Mouse (Mus musculus): ENCODE results near the gene Rnf8. TPM values are rescaled to one million over a fixed set of nuclear protein-coding genes. Genes with fewer than 3 reads are reported as not detected.
A peak's percentile ranks its signal among the peaks of the same experiment; 100 is the strongest.

The Rnf8 gene
- total RNA-seq, 2 experiments from 2014 or later, result 24.2 to 31.8 TPM

- no peak for ATAC-seq (ENCODE audit: poor library complexity, severe bottlenecking)
Observed at GRCm38 (mm10) chr17:29623488-29623887, 8.9 kb downstream of the Rnf8 start.

- no peak for ATAC-seq (ENCODE audit: poor library complexity, severe bottlenecking)
Observed at GRCm38 (mm10) chr17:29627285-29627684, 12.7 kb downstream of the Rnf8 start.

GRCm38 (mm10) chr17:29628946-29629345 is 14.4 kb downstream of the Rnf8 start:
- no peak for ATAC-seq (ENCODE audit: poor library complexity, severe bottlenecking)

- no peak for ATAC-seq (ENCODE audit: poor library complexity, severe bottlenecking)
Observed at GRCm38 (mm10) chr17:29629620-29630019, 15.0 kb downstream of the Rnf8 start.

- ATAC-seq (ENCODE audit: poor library complexity, severe bottlenecking), result no peak
Observed at GRCm38 (mm10) chr17:29632312-29632711, 17.7 kb downstream of the Rnf8 start.

- ATAC-seq (ENCODE audit: poor library complexity, severe bottlenecking), result no peak
Observed at GRCm38 (mm10) chr17:29635492-29635891, 20.9 kb downstream of the Rnf8 start.

- peak; percentile 75 for ATAC-seq (ENCODE audit: poor library complexity, severe bottlenecking)
Observed at GRCm38 (mm10) chr17:29636118-29636517, 21.5 kb downstream of the Rnf8 start.

GRCm38 (mm10) chr17:29637377-29637776 is 22.8 kb downstream of the Rnf8 start:
- no peak for ATAC-seq (ENCODE audit: poor library complexity, severe bottlenecking)

DNA sequence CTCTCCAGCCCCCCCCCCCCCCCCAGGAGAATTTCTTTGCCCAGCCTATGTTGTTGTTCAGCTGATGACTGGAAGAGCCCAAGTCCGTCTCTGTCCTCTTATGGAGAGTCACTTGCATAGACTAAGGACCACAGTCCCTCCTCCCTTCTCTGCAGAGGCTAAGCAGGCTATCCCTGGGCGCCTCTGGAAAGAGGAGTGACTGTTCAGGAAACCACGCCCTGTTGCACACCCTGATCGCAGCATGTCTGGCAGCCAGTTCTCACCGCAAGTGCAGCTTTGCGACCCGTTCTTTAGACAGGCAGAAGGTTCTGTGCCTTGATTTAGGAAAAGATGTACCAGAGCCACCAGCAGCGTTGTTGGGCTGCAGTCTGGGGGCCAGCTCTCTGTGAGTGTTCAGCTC is 23.3 kb downstream of the Rnf8 start:
- ATAC-seq (ENCODE audit: poor library complexity, severe bottlenecking), result peak; percentile 70

- no peak for ATAC-seq (ENCODE audit: poor library complexity, severe bottlenecking)
Observed at GRCm38 (mm10) chr17:29640971-29641370, 26.4 kb downstream of the Rnf8 start.

- ATAC-seq (ENCODE audit: poor library complexity, severe bottlenecking), result no peak
Observed at GRCm38 (mm10) chr17:29642219-29642618, 27.6 kb downstream of the Rnf8 start.

DNA sequence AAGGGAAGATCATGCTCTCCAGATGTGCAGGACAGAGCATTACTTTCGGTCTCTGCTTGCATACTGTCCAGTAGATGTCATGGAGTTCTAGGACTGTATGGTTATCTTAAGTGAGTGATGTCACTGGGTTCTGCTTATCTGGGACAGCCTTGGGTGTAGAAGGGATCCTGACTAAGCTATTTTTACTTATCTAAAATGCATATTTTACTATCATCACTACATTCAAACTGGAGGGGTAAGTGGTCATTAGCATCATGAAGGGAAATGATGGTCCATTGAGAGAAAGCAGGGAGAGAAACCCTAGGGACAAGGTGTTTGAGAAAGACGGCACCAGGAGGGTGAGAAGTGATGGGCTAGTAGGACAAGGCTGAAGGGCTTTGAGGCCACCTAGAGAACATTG is 43.7 kb downstream of the Rnf8 start:
- ATAC-seq (ENCODE audit: poor library complexity, severe bottlenecking), result no peak

GRCm38 (mm10) chr17:29660076-29660761 is 45.6 kb downstream of the Rnf8 start, which contains the start of gene Cmtr1:
Gene Cmtr1 (plus strand): TSS chr17:29660595.
- peak; percentile 98 for ATAC-seq (ENCODE audit: poor library complexity, severe bottlenecking)

DNA sequence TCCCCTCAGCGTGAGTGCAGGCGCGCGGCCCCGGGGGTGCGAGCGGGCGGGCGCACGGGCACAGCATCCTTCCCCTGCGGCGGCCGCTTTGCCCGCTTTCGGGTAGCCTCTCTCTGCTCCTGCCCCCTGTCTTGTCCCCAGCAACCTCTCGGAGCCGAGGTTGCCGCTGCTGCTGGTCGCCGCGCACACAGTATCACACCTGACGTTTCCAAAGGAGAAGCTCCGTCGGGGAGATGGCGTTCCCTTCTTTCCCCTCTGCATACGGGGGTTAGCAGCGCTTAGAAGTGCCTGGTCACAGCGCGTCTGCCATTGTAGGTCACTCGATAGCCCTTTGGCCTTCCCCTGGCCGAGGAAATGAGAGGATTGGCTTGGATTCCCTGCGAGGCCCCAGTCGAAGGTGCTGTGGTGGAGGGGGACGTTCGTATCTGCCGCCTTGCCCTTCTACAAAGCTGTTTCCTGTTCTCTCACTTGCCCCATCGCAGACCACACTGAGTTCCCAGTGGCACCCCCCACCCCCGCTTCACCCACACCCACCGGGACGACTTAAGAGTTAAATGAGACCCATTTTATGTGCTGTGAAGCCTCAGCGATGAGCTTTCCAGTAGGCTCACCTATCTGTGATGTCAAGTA is 46.3 kb downstream of the Rnf8 start:
- peak; percentile 43 for ATAC-seq (ENCODE audit: poor library complexity, severe bottlenecking)

DNA sequence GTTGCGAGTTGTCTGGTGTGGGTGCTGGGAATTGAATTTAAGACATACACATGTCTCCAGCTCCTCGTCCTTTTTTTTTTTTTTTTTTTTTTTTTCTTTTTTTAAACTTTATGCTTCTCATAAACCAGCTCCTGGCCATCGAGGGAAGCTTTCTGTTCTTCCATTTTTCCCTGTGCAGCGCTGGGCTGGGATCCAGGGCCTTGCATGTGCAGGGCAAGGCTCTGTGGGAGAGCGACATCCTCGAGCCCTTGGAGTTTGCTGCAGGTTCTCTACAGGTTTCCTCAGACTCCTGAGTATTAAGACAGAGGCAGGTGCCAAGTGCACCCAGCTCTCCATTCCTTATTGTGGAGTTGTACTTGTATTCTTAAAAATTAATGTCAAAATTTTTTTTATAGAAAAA is 47.6 kb downstream of the Rnf8 start:
- no peak for ATAC-seq (ENCODE audit: poor library complexity, severe bottlenecking)

DNA sequence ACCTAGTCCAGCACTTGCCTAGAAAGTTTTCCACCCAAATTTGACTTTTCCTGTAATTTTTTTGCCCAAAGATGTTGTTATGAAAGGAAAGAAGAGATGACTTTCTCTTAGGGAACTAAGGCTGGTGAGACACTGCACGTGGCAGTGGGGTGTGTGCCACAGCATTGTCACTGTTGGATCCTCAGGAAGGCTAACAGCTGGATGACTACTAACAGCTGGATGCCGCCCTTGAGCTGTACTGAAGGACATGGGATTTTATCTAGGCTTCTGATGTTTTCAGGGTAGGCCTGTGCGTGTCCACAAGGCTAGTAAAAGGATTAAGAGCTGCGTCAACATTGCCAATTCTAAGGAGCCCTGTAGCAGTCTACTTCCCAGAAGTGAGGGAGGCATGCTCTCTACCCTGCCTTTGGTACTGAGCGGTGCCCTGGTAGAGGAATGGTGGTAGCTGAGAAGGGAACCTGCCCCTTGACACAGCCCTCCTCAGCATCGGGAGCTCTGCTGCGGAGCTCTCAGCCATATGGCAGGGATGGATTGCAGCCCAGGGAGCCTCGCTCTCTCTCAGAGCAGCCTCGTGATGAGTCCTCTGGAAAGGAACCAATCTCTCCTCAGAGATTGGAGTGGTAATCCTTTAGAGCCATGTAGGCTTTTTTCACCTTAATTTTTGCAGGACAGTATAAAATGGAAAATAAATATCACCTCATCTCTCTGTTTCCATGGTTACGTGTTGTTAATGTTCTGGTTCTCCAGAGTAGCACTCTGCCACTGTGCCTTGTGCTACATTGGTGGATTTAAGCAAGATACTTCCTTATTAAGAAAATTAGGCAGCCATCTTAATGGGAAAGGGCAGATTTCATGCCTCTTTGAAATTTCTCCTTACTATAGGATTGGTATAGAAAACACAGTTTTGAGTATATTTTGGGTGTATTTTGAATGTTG is 53.7 kb downstream of the Rnf8 start:
- ATAC-seq (ENCODE audit: poor library complexity, severe bottlenecking), result no peak

- no peak for ATAC-seq (ENCODE audit: poor library complexity, severe bottlenecking)
Observed at GRCm38 (mm10) chr17:29669030-29669429, 54.4 kb downstream of the Rnf8 start.

GRCm38 (mm10) chr17:29669936-29670335 is 55.3 kb downstream of the Rnf8 start:
- ATAC-seq (ENCODE audit: poor library complexity, severe bottlenecking), result no peak

- ATAC-seq (ENCODE audit: poor library complexity, severe bottlenecking), result no peak
Observed at GRCm38 (mm10) chr17:29671021-29671420, 56.4 kb downstream of the Rnf8 start.

DNA sequence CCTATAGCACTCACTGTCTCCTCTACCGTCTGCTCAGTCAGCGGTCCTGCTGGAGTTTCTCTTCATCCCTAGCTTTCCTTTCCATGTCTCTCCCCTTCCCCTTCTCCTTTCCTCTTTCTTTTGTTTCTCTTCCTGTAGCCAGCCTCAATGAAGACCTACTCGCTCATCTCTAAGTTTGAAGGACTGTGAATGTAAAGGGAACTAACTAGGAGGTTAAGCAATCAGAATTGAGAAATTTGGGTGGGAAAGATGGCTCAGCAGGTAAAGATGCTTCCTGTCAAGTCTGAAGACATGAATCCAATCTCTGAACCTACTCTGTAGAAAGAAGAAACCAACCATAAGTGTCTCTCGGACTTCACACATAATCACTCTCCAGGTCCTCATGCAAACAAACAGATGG is 58.7 kb downstream of the Rnf8 start:
- ATAC-seq (ENCODE audit: poor library complexity, severe bottlenecking), result peak; percentile 66

DNA sequence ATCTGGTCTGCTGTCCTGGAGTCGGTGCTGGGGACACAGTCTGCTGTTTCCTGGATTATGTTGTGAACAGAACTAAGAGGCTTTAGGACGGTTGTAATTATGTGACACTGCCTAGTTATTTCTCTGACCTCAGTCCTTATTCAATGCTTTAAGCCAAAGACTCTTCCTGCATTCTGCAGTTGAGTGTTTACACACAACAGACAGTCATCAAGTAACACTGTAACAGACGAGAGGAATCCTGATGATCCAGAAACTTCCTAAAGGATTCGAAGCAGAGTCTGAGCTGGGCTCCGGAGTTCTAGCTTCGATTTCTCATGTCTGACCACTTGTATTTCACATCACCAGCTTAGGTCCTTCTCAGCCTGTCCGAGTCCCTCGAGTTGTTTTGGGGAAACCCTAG is 63.9 kb downstream of the Rnf8 start:
- no peak for ATAC-seq (ENCODE audit: poor library complexity, severe bottlenecking)
